Mouse (Mus musculus) neural tube, embryonic 12.5 days (tissue): ENCODE results near the gene Pnpla5. TPM values are rescaled to one million over a fixed set of nuclear protein-coding genes. Genes with fewer than 3 reads are reported as not detected.

ENCODE experiments used
- microRNA-seq: library from miRNA; unstranded; fragments of <30 nt; microRNA quantifications from one replicate; pipeline ENCODE4, GENCODE M21; 2017
- polyA plus RNA-seq: library from polyadenylated mRNA; unstranded; fragments of >200 nt; fragmentation: Nextera tagmentation; extraction: Ambion mirVana; gene quantifications from 2 replicates; pipeline ENCODE4 v1.2.1, GENCODE M21; 2016

Pnpla5 gene
- polyA plus RNA-seq, 1 experiment from 2014 or later: not detected

Small RNA genes lying within 50 kb of the gene (microRNA-seq; reads per million reads assigned to microRNA genes)
- not detected for gene Mir6392

Other genes with a start within 250 kb of the Pnpla5 start
- gene Efcab6, start 57.8 kb downstream of the Pnpla5 start, polyA plus RNA-seq: 0.41 and 0.46 TPM in 2 replicates
- 42.9 and 46.7 TPM in 2 replicates for gene Sult4a1, start 17.4 kb downstream of the Pnpla5 start, polyA plus RNA-seq
- gene Pnpla3, start 44.7 kb upstream of the Pnpla5 start, polyA plus RNA-seq: 2.6 and 3.4 TPM in 2 replicates
- 90.5 and 91.7 TPM in 2 replicates for gene Samm50, start 69.1 kb upstream of the Pnpla5 start, polyA plus RNA-seq
- gene Parvb, start 108.9 kb upstream of the Pnpla5 start, polyA plus RNA-seq: 6.4 and 7.1 TPM in 2 replicates
- 1.4 and 1.7 TPM in 2 replicates for gene Parvg, start 200.9 kb upstream of the Pnpla5 start, polyA plus RNA-seq